Mouse (Mus musculus) thymus, postnatal 25 days (tissue): ENCODE measurements at regions not wholly inside any gene's neighbourhood (a gene's known extent, or its start where the extent isn't known, plus 50 kb on each side); places are given as distances from the start of the nearest gene placed in this dataset.
"Not testable (repeated sequence)": the region's sequence is repeated elsewhere in the genome, so short reads cannot be mapped to it uniquely, and the experiment has no call there.

Source experiments
- DNase-seq: peaks from one replicate; pipeline ENCODE4 v3.0.0; 2022

GRCm38 (mm10) chr3:22010700-22010991, 65.8 kb upstream of the Tbl1xr1 start:
- not testable (repeated sequence) for DNase-seq

DNA sequence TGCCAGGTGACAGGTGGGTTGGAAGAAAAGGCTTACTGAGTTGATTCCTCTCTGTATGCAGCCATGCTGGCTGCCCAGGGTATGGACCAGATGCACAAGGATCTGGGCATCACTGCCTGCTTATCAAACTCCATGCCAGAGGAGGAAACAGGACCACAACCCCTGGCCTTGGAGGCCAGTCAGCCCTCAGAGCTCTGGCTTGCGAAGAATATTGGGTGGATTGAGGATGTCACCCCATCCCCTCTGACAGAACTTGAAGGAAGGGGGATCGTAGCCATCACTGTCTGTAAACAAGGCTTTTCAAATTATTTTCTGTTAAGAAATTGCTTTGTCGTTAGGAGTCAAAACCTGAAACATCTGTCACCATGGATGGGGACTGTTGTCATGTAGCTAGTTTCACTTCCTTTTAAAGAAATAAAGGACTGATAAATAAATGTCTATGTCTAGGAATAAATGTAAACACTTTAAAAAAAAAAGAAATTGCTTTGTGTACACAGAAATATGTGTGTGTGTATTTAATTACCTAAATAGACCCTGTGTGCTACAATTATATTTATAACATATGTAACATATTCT, 55.0 kb upstream of the Tbl1xr1 start:
- no peak for DNase-seq

DNA sequence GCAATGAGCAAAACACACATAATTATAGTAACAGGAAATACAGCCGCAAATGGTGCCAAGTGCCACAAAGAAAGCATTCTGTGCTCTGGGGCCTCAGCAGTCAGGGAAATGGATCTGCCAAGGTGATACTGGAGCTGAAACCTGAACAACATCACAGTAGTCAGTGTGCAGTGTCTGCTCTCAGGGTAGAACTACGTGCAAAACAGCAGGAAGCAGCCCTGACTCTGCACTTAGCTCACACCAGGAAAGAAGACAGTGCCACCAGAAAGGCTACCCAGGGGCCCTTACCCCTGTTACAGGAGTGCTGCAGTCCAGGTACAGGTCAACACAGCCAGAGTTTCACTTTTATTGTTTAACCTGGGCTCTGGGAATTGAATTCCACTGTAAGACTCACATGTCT, 54.0 kb upstream of the Tbl1xr1 start:
- peak; percentile 48 for DNase-seq

- no peak for DNase-seq
Measured at GRCm38 (mm10) chr3:22023049-22023448, 53.4 kb upstream of the Tbl1xr1 start.

- DNase-seq, result no peak
Measured at GRCm38 (mm10) chr3:22023551-22023950, 52.9 kb upstream of the Tbl1xr1 start.

- DNase-seq, result no peak
Measured at GRCm38 (mm10) chr3:22024200-22024599, 52.3 kb upstream of the Tbl1xr1 start.

GRCm38 (mm10) chr3:22025119-22025518, 51.3 kb upstream of the Tbl1xr1 start:
- DNase-seq, result no peak

DNA sequence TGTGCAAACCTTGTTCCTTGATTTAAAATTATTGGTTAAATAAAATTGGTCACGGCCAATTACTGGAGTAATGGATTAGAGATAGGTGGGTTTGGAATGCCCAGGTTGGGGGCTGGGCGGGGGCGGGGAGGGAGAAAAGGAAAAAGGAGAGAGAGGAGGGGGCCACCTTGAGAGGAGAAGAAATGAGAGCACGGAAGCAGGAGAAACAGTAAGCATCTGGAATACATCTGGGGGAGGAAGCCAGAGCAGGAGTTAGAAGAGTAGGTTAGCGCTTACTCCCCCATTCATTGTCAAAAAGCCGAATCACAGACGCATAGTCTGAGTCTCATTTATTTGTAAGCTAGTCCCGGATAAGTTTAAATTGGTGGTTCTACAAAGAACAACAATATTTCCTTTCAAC, 50.8 kb upstream of the Tbl1xr1 start:
- DNase-seq, result no peak
